Mouse (Mus musculus) cortical plate, adult 2 months (tissue): ENCODE measurements around the gene Aoc2. TPM values are rescaled to one million over a fixed set of nuclear protein-coding genes. Genes with fewer than 3 reads are reported as not detected.
A peak's percentile ranks its signal among the peaks of the same experiment; 100 is the strongest.

Source experiments
- H3K27ac ChIP-seq: fragments of 200-500 bp; 2 replicates; pipeline ENCODE4 v1.5.1; 2012; ENCODE audit warnings: low read length, control low read depth, inconsistent platforms; ENCODE audit not compliant: insufficient read depth
- H3K4me1 ChIP-seq: fragments of 200-500 bp; 2 replicates; pipeline ENCODE4 v1.6.1; 2011; ENCODE audit warnings: low read length; ENCODE audit not compliant: control insufficient read depth, insufficient read depth
- H3K4me3 ChIP-seq: fragments of 200-500 bp; 2 replicates; pipeline ENCODE4 v1.5.1; 2011; ENCODE audit warnings: mild to moderate bottlenecking, low read length, control low read depth; ENCODE audit not compliant: insufficient read depth
- CTCF ChIP-seq: fragments of 200-500 bp; IDR thresholded peaks from 2 replicates; pipeline ENCODE4 v1.5.1; 2011; ENCODE audit warnings: mild to moderate bottlenecking, control low read depth, low read length; ENCODE audit not compliant: insufficient read depth; ENCODE audit errors: extremely low read depth
- POLR2A ChIP-seq: fragments of 200-500 bp; IDR thresholded peaks from 2 replicates; pipeline ENCODE4 v1.6.1; 2011; ENCODE audit warnings: mild to moderate bottlenecking, low read length, control low read depth; ENCODE audit not compliant: insufficient read depth; ENCODE audit errors: extremely low read depth
- polyA plus RNA-seq: library from polyadenylated mRNA; depleted of rRNA; stranded (reverse); fragments of >200 nt; gene quantifications from 2 replicates; pipeline ENCODE4 v1.2.3, GENCODE M21; 2012; rRNA removed

The Aoc2 gene
- polyA plus RNA-seq, result 3.7 and 4.0 TPM in 2 replicates

DNA sequence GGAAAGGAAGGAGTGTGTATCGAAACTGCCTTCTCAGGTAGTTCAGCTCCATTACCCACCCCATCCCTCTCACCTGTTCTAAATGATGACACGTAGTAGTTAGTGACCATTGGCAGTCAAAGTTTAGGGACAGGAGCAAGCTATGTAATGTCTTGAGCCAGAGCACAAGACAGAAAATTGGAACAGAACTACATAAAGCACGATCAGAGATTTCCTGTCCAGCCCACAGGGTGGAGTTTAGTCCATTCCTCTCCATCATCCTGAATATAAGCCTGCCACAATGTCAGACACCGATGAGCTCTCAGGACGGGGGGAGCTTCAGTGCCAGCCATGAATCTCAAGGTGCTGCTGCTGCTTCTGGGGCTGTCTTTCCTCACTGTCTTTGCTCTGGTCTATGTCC, at the start of gene Aoc2:
TSS of gene Aoc2 (plus strand) at position 301 of the 400 bp plus-strand sequence.
- Histone ChIP-seq H3K4me3 (no peak within 1 kb of the TSS), H3K4me1 (no peaks in the 10 kb centered on the region), H3K27ac (no peak within 1 kb of the TSS)
- TF ChIP-seq CTCF (no peak), POLR2A (no peak)

DNA sequence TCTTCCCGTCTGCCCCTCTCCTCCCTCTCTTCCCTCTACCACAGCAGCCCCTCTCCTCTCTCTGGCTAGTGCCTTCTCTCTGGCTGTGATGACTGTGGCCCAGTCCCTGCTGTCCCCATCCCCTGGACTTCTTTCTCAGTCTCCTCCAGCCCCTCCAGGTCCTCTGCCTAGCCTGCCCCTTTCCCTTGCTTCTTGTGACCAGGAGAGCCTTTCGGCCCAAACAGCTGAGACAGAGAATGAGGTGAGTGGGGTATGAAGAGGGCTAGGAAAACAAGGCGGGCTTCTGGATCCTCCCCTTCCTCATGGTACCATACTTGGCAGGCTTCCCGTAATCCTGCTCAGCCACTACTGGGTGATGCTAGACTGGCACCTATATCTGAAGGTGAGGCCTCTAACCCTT, 49.6 kb upstream of the Aoc2 start:
- Histone ChIP-seq H3K4me3 (no peak overlapping the region), H3K4me1 (peaks cover 5% of the 10 kb centered on the region), H3K27ac (no peak overlapping the region)
- no peak for TF ChIP-seq POLR2A
- TF ChIP-seq CTCF, result no peak

DNA sequence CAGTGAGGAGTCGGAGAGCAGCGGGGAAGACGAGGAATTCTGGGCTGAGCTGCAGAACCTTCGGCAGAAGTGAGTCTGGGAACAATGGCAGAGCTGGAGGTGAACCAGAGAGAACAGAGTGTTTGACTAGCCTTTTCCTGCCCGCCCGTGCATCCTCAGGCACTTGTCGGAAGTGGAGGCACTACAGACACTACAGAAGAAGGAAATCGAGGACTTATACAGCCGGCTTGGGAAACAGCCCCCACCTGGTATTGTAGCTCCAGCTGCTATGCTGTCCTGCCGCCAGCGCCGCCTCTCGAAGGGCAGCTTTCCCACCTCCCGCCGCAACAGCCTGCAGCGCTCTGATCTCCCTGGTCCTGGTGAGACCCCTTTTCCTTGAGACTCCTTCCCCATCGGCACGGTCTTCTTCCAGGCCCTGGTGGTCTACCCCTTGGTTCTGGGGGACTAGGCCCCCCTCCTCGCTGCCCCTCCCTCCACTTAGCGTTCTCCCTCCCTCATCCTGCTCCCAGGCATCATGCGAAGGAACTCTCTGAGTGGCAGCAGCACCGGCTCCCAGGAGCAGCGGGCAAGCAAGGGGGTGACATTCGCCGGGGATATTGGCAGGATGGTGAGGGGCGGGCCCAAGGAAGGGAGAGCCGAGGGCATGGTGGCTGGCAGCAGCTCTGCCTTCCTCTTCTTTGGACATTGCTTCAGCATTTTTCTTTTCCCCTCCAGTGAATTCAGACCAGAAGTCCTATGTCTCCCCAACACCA, 48.4 kb upstream of the Aoc2 start:
- H3K4me3 ChIP-seq, result no peak overlapping the region
- peaks cover 5% of the 10 kb centered on the region for H3K4me1 ChIP-seq
- H3K27ac ChIP-seq, result no peak overlapping the region
- TF ChIP-seq CTCF, result no peak
- peak; percentile 24; the same call in 1 of the 2 replicates for TF ChIP-seq POLR2A

DNA sequence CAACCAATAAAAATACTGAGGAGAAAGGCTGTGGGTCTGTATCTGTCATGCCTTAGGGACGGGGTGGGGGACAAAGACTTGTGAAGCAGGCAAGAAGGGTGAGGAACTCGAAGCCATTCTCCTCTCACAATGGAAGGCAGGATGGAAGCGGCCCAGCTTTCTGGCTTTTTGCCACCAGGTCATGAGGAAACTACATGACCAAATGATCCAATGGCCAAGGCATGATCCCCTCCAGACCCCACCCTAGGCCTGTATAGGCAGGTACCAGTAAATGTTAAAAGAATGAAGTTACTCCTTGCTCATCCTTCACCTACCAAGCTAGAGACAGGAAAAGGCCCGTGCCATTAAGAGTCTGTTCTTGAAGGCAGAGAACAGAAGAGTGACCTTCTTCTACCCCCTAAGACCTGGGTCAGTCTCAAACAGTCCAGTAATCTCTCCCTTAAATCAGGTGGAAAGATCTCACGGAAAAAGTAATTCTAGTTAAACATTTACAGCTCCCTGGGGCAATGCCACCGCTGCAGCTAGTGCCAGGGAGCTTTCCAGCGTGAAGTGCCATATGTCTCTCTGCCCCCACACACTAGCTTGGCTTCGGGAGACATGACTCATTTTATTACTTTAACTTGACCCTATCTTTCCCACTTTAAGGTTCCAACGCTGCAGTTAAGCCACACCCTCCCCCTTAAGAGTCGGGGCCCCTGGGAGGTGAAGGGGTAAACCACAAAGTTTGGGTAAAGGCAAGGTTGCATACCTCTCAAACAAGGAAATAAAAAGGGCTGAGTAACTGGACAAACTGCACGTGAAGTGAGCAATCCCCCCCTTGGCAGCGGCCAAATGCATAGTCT, 47.3 kb upstream of the Aoc2 start:
- Histone ChIP-seq H3K27ac (no peak overlapping the region), H3K4me3 (peak overlapping the region; percentile 61), H3K4me1 (peaks cover 5% of the 10 kb centered on the region)
- TF ChIP-seq POLR2A (no peak), CTCF (no peak)

DNA sequence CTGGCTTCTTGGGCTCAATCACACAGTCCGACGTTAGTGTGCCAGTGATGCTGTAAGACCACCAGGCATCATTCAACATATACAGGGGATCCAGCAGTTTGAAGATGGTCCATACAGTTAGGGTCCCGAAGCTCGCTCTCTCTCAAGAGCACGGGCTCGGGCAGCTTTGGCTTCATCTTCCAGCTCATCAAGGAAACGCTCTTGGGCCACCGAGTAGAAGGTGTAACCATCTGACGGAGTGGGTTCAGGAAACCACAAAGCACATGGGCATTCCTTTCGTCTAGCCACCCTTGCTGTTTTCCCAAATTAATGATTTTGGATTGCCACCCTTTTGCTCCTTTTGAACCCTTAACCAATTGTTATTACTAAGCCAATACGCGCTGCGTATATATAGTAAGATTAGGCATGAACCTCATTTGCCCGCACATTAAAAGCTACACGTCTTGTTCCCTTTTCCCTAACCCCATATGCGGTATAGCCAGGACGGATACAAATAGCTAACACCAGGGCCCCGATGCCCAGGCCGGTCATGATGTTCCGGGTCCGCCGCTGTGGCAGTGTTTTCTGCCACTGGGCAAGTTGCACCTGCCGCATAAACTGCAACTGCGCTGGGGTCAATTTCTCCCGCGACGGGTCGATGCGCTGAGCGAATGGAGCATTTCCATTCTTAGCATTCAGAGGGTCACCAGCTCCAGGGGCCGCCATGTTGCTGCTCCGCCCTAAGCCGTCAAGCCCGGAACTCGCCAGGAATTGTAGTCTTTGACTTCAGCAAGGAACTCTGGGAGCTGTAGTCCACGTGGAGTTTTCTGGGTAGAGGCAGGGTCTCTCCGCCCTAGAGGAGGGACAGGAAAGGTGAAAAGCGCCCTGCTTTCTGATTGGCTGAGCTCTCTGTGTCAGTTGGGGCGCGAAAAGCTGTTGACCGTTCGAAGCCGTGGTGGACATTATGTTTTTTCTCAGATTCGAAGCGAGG, 46.4 kb upstream of the Aoc2 start, which contains the start of the genes Cntd1 and Coa3:
TSS of gene Cntd1 (plus strand) at position 790 of the 970 bp plus-strand sequence.
TSS of gene Coa3 (minus strand) at position 892 of the 970 bp plus-strand sequence.
- no peak for TF ChIP-seq CTCF
- peak; percentile 77 for TF ChIP-seq POLR2A
- Histone ChIP-seq H3K27ac (peak within 1 kb of the TSS; percentile 25; the same call in 1 of the 2 replicates), H3K4me1 (peaks cover 5% of the 10 kb centered on the region), H3K4me3 (peak within 1 kb of the TSS; percentile 61)

DNA sequence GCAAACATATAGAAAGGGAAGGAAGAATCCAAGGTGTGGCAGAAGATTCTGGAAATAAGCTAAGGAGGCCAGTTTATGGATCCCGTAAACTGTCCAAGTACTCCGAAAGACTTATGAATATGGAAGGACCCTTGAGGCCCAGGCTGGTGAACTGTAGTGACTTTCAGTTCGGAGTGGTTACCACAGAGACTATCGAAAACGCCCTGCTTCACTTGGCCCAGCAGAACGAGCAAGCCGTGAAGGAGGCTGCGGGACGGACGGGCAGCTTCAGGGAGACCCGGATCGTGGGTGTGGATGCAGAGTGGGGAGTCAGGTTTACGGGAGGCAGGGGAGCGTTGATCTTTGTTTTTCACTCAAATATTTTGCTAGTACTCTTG, 45.7 kb upstream of the Aoc2 start:
- Histone ChIP-seq H3K27ac (no peak overlapping the region), H3K4me3 (peak overlapping the region; percentile 61), H3K4me1 (peaks cover 5% of the 10 kb centered on the region)
- no peak for TF ChIP-seq CTCF

DNA sequence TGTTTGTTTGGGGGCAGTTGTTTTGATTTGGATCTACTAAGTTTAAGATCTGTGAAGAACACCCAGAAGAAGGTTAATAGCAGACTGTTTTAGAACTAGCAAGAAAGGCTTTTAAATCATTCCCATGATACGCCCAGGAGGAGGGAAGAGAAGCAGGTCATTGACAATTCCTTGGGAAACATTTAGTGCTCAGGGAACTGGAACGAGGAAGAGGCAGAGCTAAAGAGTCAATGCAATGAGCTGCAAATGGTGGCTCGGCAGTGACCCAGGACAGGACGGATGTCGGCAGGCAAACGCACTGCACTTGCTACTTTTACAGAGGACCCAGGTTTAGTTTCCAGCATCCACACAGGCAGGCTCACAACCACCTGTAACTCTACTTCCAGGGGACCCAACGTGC, 44.0 kb upstream of the Aoc2 start:
- H3K4me1 ChIP-seq, result peaks cover 5% of the 10 kb centered on the region
- H3K27ac ChIP-seq, result no peak overlapping the region
- no peak overlapping the region for H3K4me3 ChIP-seq
- TF ChIP-seq POLR2A (no peak), CTCF (no peak)

DNA sequence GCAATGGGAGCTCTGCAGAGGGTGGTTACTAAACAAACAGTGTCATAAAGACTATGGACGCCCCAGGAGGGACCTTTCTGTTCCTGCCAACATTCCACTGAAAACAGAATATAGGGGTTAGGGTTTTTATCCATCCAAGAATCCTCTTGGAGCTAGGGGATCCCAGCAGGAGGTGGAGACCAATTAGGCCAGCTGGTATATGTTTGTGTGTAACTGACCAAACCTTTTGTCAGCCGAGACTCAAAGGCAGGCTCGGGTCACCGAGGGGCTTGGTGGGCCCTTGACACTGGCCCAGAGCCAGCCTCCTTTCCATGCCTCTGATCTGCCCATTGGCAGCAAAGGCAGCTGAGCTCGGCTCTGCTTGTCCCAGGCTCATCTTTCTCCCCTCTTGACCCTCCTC, 42.0 kb upstream of the Aoc2 start:
- H3K4me3 ChIP-seq, result no peak overlapping the region
- H3K4me1 ChIP-seq, result 0 out of 2 replicates have a peak, but pooled peaks cover 2% of the 10 kb centered on the region
- TF ChIP-seq POLR2A (no peak), CTCF (no peak)
- H3K27ac ChIP-seq, result no peak overlapping the region

DNA sequence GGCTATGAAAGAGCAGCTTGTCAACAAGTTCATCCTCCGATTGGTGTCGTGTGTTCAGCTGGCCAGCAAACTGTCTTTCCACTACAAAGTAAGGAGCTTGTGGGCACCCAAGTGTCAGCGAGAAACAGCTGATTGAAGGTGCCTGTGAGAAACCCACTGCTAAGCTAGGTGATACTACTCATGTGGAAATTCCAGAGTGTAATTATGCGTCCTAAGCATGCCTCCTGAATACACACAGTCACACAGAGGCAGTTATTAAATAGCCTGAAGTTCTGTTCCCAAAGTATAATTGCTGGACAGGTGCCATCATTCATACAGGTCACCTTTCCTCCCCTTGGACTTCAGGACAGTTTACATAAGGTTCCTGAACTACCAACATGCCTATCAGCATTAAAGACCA, 41.1 kb upstream of the Aoc2 start:
- Histone ChIP-seq H3K4me3 (no peak overlapping the region), H3K27ac (no peak overlapping the region), H3K4me1 (no peaks in the 10 kb centered on the region)
- TF ChIP-seq CTCF (no peak), POLR2A (no peak)
